Mouse (Mus musculus) frontal cortex, adult 2 months (tissue): Measurements from ENCODE around the gene Grid2. TPM values are rescaled to one million over a fixed set of nuclear protein-coding genes. Genes with fewer than 3 reads are reported as not detected.

Experiments
- DNase-seq, 2 experiments: peaks; one replicate each; pipeline ENCODE4 v3.0.0; 2022; ENCODE audit warnings: low spot score in 1 of 2; ENCODE audit errors: extremely low spot score in 1 of 2
- polyA plus RNA-seq: library from polyadenylated mRNA; depleted of rRNA; stranded (reverse); fragments of >200 nt; gene quantifications from 2 replicates; pipeline ENCODE4 v1.2.3, GENCODE M21; 2012

Grid2 gene
- polyA plus RNA-seq, 1 experiment: 9.1 TPM

DNA sequence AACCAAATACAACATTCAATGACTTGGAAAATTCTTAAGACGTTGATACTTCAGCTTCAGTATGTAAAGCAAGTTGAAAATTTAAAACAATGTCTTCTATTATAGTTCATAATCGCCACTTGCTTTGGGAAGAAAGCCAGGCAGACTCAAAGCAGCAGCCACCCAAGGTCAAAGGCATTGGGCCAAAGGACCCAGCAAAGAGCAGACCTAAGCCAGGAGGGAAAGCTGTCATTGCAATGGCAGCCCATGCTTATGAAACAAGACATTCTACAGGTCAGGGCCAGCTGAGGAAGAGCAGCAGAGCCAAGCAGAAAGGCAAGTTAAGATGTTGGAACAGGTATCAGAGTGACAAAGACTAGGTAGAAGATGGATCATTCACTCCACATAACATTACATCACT, 1448.0 kb downstream of the Grid2 start:
- DNase-seq: no peak

DNA sequence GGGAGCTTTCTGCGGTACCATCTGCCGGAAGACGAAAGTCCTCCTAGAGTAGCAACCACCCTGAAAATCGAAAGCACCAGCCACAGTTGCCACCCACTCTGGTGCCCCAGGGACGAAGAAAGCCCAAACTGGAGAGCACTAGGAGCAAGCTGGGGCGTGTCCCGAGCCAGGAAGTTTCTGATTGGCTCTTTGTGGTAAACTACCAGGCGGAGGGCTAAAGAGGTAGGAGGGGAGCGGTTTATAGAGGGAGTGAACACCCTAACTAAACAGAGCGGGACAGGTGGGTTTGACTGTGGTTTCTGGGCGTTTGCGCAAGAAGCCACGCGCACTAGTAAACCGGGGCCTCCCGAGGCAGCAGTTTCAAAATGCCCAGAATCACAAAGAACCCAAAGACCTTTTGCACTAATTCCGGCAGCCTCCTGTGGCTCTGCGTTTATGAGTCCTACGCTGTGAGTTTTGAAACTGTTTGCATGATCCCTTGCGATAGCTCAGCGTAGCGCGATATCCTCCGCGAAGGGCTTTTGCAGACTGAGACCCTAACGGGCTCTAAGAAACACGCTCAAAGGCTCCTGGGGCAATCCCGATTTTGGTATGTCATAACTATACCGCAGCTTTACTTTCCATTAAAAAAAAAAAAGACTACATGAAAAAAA, 1472.2 kb downstream of the Grid2 start:
- DNase-seq: no peak

DNA sequence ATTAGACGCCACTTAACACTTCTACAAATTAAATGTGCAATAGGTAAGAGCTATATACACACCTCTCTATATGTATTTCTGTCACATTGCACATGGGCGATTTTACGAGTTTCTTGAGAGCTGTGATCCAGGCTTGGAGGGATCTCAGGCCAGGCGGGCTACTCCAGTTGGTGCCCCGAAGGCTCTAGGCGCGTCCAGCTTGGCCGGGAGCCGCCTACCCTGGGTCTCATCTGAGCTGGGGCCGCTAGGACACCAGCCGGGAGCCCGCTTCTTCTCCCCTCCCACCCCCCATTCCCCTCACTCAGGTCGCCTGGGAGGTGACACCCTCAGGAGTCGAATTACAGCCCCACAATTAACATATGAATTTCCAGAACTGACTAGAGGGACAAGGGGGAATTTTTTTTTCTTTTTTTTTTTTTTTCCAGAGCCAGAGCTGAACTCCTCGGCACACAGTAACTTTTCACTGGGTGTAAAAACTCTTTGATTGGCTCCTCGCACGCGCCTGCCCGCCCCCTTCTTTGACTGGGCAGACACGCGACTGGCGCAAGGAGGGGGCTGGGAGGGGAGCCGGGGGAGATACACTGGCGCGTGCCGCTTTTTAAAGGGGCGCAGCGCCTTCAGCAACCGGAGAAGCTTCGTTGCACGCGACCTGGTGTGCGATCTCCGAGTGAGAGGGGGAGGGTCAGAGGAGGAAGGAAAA, 1473.0 kb downstream of the Grid2 start, which contains the start of gene Atoh1:
Gene Atoh1, plus strand, starts transcription at position 627 of the 700 bp plus-strand sequence.
- DNase-seq: no peak

DNA sequence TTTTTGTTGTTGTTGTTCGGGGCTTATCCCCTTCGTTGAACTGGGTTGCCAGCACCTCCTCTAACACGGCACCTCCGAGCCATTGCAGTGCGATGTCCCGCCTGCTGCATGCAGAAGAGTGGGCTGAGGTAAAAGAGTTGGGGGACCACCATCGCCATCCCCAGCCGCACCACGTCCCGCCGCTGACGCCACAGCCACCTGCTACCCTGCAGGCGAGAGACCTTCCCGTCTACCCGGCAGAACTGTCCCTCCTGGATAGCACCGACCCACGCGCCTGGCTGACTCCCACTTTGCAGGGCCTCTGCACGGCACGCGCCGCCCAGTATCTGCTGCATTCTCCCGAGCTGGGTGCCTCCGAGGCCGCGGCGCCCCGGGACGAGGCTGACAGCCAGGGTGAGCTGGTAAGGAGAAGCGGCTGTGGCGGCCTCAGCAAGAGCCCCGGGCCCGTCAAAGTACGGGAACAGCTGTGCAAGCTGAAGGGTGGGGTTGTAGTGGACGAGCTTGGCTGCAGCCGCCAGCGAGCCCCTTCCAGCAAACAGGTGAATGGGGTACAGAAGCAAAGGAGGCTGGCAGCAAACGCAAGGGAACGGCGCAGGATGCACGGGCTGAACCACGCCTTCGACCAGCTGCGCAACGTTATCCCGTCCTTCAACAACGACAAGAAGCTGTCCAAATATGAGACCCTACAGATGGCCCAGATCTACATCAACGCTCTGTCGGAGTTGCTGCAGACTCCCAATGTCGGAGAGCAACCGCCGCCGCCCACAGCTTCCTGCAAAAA, 1473.7 kb downstream of the Grid2 start:
- no peak for DNase-seq

DNA sequence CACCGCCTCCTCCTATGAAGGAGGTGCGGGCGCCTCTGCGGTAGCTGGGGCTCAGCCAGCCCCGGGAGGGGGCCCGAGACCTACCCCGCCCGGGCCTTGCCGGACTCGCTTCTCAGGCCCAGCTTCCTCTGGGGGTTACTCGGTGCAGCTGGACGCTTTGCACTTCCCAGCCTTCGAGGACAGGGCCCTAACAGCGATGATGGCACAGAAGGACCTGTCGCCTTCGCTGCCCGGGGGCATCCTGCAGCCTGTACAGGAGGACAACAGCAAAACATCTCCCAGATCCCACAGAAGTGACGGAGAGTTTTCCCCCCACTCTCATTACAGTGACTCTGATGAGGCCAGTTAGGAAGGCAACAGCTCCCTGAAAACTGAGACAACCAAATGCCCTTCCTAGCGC, 1474.4 kb downstream of the Grid2 start:
- no peak for DNase-seq

DNA sequence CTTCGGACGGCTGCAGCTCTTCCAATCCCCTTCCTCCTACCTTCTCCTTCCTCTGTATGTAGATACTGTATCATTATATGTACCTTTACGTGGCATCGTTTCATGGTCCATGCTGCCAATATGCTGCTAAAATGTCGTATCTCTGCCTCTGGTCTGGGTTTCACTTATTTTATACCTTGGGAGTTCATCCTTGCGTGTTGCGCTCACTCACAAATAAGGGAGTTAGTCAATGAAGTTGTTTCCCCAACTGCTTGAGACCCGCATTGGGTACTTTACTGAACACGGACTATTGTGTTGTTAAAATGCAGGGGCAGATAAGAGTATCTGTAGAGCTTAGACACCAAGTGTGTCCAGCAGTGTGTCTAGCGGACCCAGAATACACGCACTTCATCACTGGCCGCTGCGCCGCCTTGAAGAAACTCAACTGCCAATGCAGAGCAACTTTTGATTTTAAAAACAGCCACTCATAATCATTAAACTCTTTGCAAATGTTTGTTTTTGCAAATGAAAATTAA, 1474.9 kb downstream of the Grid2 start:
- no peak for DNase-seq

DNA sequence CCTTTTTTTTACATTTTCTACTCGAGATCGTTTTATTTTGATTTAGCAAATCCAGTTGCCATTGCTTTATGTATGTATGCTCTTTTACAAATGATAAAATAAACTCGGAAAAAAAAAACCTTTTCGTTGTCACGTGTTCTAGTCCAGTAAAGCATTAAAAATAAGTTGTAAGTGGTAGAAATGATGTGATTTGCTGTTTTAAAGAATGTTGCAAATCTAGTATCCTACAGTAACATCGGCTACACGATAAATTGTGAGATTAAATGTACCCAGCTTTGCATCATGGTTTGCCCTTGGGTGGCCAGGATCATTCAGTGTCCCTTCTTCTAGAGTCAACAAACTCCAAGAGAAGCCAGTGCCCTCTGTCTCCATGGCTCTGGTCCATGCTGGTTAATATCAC, 1475.5 kb downstream of the Grid2 start:
- no peak for DNase-seq

DNA sequence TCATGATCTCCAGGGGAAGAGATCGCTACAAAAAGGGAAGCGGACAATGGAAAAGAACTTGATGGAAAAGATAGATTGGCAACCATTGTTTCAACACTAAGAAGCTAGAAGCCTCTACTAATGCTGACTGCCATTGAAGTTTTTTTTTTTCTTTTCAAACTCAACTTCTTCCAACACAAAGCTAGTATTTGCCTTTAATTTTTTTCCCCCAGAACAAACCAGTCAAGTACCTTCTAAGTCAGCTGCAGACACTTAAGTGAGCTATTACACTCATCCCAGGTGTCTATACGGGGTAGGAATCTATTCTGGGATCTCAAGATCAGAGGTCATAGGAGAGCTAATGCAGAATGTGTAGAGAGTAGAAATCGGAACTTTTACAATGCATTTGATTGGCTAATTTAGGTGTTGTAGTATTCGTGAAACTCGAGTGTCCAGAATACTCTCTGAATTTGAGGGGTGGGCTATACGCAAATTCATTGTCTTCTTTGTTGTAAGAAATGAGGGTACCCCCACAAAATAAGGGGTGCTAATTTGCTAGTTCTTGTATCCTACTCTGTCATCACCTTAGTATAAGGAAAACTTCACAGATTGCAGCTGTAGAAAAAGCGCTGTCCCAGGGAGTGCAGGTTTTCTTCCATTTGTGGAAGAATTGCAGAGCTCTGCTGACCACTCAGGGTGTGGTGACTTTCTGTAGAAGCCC, 1476.1 kb downstream of the Grid2 start:
- no peak for DNase-seq

DNA sequence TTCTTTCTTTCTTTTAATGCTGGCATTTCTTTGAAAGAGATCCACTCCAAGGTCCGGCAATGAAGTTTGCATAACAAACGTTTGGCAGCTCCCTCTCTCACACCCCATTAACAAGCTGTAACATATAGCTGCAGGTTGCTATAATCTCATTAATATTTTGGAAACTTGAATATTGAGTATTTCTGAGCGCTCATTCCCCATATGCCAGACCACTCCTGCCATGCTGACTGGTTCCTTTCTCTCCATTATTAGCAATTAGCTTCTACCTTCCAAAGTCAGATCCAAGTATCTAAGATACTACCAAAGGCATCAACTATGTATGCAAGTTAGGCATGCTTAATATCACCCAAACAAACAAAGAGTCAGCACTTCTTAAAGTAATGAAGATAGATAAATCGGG, 1477.6 kb downstream of the Grid2 start:
- DNase-seq: no peak

DNA sequence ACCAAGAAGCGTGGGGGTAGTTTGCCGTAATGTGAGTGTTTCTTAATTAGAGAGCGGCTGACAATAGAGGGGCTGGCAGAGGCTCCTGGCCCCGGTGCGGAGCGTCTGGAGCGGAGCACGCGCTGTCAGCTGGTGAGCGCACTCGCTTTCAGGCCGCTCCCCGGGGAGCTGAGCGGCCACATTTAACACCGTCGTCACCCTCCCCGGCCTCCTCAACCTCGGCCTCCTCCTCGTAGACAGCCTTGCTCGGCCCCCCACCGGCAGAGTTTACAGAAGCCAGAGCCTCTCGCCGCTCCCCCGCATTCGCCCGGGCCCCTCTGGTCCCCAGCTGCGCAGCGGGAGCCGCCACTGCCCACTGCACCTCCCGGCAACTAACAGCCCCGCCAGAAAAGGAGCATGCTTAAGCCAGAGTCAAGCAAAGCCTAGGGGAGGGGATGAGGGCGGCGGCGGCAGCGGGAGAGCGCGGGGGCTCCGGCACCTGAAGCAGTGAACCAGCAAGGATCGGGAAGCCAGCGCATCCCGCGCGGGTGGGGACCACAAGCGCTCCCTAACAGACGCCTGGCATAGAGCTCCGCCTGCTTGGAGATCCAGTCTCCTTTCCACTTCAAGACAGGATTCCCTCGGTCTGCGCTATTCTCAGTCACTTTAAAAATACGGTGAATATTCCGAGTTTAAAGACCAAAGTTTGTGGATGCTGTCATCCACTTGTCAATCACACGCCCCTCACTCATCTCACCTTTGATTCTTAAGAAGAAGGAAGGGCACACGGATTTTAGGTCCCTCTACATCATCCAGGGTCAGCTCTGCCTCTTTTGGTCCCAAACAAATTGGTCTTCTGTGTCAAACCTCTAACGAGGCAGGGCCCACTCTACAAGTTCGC, 1479.0 kb downstream of the Grid2 start:
- no peak for DNase-seq

DNA sequence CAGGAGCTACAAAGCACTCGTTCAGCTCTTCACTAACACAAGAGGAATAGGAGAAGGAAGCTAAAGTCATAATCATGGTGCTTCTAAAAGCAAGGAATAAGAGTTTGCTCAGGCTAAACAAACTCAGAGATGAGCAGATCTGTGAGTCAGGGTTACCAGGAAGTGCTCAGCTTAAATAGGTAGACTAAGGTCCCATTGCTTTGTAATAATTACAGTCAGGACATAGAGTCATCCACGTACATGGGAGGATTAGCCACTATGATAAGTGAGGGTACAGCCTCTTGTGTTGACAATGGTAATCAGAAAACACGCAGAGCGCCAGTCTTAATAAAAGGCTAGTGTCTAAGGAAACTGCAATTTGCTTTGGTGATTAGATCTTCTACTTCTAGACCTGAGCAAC, 1480.6 kb downstream of the Grid2 start:
- no peak for DNase-seq

DNA sequence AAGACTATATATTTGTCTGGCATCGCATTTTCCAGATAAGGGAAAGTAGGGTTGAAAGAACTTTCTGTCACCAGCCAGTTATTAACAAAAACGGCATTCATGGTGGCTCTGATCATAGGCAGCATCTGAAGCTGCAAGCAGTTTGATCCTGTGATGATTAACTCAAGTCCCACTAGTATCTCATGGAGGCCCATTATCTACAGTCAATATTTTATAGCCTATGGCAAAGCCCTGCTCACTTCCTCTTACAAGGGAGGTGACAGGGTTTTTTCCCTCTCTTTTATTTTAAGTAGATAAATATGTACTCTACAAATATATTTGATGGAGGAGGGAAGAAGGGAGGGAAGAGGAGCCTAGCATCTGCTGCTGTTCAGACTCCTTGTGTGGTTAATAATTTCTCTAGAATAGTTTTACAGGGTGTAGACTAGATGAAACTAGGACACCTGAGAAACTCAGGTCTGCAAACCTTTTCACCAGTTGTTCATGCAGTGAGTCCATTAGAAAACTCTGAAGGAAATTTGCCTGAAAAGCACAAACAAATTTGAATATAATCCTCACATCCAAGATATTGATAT, 1487.3 kb downstream of the Grid2 start:
- no peak for DNase-seq
